Mouse (Mus musculus) c-Kit-positive CD71-negative TER-119-negative erythroid progenitor cells, embryonic 14.5 days (primary cell): Measurements from ENCODE around the gene Rgs19.

Source experiments
- DNase-seq: peaks from one replicate; pipeline ENCODE4 v3.0.0-alpha.2; 2013; ENCODE audit warnings: low read depth

Gene Rgs19

DNA sequence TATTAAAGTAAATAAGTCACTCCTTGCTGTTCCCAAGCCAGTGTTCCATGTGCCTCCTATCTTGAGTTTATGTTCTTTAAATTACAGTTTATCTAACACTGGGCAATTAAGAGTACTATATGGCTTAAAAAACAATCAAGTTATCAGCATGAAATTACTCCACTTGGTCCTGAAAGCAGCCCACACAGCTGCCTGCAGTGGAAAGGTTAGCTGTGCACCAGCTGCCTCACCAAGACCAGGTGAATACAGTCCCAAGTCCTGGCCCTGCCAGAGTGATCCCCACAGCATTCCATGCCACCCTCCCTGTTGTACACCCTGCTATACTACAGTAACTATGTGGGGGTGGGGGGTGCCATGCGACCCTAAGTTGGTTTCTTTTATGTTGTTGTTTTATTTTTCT is 40.3 kb downstream of the Rgs19 start:
- no peak for DNase-seq

- DNase-seq, result no peak
Observed at GRCm38 (mm10) chr2:181653065-181653464, 40.7 kb downstream of the Rgs19 start.

DNA sequence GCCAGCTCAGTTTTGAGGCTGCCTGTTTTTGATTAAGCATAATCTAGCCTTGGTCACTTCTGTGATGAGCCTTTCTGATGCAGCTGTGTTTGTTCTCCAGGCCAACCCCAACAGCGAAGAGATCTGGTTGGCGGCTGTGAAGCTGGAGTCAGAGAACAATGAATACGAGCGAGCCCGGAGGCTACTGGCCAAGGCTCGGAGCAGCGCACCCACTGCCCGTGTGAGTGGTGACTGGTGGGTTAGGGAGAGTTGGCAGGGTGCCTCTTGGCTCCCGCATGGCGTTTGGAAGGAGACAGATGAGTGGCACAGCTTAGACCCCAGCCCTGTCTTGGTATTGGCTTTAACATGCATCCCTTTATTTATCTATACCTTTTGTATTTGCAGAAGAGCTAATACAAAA is 44.9 kb downstream of the Rgs19 start:
- no peak for DNase-seq

GRCm38 (mm10) chr2:181646626-181647472 is 46.9 kb downstream of the Rgs19 start:
- no peak for DNase-seq

GRCm38 (mm10) chr2:181645666-181646065 is 48.1 kb downstream of the Rgs19 start:
- DNase-seq, result no peak

DNA sequence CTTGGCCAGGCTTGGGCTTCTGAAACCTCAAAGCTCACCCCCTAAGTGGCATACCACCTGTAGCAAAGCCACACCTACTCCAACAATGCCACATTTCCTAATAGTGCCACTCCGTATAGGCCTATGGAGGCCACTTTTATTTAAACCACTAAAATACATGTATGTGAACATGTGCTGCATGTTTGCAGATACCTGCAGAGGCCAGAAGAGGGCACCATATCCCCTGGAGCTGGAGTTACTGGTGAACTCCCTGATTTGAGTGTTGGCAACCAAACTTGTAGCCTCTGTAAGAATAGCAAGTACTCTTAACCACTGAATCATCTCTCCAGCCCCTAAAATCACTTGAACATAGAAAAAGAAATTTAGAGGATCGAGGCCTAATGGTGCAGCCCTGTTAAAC is 49.4 kb downstream of the Rgs19 start:
- DNase-seq, result peak; percentile 39
